Mouse (Mus musculus) kidney, postnatal 4 days (tissue): Measurements from ENCODE around the gene Zfp423.

Experiments
- DNase-seq, 2 experiments: peaks; one replicate each; pipeline ENCODE4 v3.0.0; 2021; ENCODE audit warnings: mixed read lengths in 2 of 2

Zfp423 gene

DNA sequence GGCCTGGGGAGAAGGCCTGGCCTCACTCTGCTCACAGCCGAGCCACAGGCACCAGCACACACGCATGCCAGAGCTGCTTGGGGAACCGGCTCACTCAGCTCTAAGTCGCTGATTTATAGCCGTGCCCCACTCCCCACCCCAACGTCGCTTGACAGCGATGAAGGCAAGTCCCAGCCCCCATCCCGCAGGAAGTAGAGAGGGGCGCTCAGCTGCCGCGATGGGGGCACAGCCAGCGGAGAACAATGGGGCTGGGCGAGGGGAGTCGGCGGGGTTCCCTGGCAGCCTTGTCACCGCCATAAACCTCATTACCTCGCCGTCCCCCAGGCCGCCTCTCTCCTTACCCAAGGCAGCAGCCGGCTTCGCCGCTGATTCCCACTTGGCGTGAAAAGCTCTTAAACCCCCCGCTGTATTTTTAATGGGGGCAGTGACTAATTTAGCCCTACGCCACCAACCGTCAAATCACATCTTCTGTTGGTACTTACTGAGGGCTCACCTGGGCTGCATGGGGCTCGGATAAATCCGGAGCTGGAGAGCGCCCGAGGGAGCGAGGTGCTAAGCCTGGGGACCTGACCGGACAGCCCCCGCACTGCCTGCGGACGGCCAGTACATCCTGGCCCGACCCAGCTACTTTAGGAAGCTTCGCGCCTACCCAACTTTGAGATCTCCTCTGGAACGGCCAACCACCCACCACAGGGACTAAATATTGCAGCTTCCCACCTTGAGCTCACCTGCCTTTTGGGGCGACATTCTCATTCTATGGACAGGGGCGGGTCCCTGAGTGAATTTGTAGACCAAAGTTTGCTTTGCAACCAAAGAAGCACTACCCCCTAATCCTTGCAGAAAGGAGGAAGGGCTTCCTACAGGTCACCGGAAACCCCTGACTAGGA, 299.1 kb downstream of the Zfp423 start:
- DNase-seq: peak; percentile 34 to 45

DNA sequence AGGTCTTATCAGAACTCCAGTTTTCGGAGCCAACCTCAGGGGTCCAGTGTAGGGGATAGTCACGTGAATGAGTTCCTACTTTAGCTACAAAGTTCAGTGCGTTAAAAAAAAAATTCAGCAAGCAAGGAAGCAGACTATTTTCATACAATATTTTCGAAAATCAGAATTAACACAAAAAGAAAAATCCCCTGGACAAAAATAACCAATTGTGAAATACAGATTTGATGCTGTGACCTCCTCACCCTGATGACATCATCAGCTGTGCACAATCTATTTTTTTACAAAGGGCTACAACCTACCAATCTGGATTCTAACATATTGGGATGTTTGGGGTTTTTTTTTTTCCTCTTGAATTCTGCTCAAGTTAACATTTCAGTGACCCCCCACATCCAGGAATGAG, 301.9 kb downstream of the Zfp423 start:
- DNase-seq: no peak

DNA sequence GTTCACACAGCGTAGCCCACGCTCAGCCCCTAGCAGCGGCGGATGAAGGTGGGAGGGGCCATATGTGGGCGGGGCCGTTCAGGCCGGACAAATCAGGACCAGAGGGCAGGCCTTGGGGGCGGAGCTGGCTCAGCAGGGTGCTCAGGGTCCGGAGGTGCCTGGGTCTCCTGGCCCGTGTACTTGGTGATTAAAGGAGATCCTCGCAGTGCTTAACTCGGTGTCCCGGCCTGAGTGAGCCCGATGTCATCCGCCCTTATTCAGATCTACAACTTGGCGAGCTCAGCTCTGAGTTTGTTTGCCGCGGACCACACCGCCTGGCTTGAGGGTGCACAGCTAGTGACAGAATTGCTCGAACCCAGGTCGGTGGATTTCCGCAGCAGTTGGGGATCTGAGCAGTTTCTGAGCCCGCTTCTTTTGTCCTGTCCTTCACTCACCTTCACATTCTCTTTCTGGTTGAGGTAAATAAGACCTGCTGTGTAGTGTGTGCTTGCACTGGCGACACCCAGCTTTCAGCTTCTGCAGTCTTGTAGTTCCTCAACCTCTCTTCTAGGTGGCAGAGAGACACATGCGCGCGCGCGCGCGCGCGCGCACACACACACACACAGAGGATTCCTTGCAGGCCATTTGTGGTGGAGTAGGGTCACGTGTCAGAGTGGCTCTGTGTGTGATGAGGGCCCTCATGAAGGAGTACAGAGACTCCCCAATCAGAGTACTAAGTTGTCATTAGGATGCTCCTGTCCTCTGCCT, 302.7 kb downstream of the Zfp423 start:
- DNase-seq: peak; percentile 90 to 94

DNA sequence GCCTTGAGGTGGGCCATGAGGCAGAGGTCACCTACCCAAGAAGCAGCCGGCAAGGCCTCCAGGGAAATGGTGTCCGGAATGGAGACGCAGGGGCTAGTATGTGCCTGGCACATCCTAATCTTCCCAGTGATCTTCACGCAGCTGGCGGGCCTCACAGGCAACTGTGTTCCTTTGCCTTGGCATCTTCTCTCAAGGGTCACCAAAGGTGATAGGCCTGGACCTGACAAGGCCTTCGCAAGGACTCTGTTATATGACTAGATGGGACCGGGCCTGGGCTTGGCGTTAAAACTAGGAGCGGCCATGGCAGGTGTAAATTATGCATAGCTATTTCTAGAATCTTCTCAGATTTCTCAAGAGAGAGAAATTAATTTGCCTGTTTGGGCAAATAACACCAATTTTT, 303.4 kb downstream of the Zfp423 start:
- peak in 1 of 2 experiments; percentile 4 for DNase-seq

DNA sequence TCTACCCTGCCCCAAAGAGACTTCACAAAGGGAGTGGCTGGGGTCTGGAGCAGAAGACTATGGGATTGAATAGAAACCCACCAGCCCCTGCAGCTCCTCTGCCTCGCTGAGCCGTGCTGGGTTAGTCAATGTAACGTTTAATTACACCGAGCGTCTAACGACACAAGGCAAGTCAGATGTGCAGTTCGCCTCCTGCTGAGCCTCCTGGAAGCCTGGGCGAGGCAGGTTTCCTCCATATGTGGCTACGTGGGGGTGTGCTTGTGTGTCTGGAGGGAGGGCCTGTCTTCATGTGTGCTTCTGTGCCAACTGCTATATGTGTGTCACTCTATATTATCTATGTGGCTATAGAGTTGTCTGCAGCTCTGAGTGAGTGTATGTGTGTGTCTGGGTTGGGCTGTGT, 311.6 kb downstream of the Zfp423 start:
- DNase-seq: no peak

DNA sequence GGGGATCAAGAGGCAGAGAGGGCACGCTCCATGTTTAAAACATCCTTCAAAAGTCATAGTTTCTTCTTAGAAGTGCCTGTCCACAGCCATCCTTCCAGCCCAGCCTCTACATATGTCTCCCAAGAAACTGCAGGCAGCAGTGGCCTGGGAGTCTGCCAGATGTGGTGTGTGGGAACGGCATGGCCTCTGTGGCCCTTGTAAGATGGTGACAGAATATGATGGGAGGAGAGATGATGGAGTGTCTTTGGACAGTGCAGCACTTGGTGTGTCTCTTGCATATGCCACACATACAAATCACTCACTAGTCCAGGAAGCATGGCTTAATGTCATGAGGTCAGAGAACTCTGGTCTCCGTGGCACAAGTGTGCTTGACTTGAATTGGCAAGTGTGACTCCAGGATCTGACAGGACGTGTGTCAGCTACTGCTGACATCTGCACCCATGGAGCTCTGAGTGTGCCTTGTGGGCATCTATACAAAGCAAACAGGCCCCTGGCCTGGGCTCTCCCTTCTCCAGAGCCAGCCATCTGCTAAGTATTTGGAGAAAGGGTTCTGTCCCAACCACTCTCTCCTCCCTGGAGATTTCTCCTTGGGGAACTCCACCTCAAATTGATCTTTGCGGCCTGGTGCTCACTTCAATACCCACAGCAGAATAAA, 313.4 kb downstream of the Zfp423 start:
- no peak for DNase-seq

DNA sequence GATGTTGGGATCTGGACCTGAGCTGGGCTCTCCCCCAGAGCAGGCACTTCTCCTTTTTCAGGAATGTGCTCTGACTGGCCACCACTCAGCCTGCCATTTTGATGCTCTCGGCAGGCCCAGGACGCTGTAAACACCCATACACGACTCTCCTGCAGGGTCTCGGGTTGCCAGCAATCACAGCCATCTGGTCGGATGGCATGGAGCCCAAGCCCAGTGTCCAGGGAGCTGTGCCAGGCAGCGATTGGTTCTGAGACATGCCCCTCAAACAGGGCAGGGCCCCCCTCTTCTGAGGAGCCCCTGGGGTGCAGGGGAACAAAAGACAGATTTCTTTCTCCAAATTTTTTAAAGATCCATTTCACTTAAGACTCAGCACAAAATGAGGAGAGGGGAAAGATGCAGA, 314.0 kb downstream of the Zfp423 start:
- no peak for DNase-seq

DNA sequence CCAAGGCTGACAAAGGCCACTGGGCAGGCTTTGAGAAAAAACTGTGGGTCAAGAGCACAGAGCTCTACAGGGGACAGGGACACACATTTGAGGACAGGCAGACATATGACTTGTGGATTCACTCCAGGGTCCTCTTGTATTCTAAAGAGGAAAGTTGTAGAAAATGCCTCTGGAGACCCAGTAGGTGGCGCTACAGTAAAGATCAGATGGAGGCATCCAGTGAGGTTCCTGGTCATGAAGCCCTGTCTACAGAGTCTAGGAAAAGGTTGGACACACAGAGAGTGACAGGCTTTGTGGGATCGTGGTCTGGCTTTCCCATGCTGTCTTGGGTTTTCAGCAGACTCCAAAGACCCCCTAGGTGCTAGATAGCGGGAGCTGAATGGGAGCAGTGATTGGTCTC, 318.5 kb downstream of the Zfp423 start:
- DNase-seq: peak; percentile 33 to 50

DNA sequence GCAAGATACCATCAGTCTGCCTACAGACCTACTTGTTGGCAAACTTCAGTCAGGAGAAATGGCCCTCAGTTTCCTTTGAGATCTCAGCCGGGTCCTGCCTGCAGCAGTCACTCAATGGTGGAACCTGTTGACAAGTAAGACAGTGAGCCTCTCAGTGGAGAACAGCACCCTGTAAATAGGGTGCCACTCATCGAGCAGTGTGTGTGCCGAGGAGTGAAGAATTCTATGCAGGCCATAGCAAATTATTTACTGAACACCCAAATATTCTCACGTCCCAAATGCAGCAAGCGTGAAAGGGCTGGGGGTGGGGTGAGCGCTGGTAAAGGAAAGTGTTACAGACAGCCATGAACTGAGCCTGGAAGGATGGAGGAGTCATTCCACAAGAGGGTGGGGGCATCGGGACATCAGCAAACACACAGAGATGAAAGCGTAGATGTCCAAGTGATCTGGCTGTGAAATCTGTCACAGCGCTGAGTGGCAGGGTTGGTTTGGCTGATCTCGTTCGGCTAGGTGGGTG, 323.1 kb downstream of the Zfp423 start:
- DNase-seq: peak; percentile 61 to 75

DNA sequence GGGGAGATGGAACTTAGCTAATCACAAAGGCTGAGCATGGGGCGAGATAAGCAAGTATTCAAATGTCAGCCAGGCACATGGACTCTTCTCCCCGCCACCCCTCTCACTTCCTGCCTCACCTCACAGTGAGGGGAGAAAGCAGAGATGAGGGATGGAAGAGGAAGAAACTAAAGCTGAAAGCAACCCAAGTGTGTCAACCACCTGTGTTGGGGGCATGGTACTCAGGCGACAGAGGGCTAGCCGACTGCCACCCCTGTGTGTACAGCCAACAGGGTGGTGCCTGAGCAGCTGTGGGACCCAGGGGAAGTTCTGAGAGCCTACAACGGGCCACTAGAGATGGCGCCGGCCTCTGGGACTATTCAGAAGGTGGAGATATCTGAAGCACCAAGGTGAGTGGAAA, 327.6 kb downstream of the Zfp423 start:
- DNase-seq: no peak

DNA sequence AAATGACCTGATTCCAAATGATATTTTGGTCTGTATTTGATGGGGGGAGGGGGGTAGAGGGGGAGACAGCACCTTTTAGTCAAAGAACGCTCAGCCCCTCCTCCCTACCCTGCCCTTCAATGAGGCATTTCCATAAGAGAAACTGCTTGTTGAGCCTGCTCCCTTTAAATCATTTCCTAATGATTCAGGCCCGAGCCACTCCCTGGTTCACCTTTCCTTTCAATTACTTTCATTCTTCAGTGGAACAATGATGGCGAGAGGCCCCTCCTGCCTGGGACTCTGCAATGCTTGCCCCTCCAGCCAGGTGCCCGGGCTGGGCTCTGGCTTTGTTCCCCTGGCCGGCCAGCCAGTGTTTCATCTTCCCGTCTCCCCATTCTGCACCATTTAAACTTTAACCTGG, 329.7 kb downstream of the Zfp423 start:
- peak in 1 of 2 experiments; percentile 28 for DNase-seq

DNA sequence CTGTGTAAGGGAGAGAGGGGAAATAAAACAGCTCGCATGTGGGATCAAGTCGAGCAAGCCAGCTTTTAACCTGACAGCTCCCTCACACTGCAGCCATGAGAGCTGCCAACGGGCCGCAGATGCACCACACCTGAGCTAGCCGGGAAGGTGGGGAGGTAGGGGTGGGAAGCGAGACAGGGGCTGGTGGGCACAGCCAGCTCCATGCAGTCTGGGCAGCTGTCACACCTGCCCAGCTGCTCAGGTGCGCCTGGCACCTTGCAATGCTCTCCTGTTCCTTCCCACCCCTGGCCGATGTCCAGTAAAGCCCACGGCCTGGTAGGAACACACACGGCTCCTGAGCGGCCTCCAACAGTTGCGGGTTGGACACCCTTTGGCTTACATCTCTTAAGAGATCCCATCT, 338.2 kb downstream of the Zfp423 start:
- DNase-seq: no peak

DNA sequence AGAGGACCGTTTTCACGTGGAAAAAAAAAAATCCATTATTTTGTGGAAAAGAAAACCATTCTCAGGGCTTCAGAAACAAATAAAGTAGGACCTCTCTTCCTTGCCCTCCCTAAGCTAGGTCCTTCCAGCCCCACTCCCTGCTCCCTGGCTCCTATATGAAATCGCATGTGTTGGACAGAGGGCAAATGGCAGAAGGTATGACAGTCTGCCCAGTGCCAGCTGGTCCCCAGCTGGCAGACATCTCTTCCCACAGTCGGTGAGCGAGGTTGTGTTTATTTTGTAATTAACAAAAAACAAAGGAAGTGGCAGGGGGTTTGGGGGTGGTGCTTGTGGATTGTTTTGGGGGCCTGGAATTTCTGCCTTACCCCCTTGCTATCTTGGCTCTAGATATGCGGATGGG, 339.2 kb downstream of the Zfp423 start:
- no peak for DNase-seq

DNA sequence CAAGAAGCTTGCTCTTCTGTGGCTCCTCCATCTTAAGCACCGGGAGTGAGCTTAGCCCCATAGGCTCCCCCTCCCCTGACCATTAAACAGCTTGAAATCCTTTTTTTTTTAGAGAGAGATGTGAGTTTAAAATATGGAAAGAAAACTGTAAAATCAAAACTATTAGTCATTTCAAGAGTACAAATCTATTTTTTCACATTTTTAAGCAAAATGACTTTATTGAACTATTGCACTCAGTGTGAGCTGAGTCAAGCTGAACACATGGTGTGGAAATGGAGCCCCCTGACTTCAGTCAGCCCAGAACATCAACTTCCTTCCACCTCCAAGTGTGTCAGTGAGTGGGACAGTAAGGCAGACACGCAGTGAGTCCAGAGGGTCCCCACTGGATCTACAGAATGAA, 339.9 kb downstream of the Zfp423 start:
- DNase-seq: no peak

DNA sequence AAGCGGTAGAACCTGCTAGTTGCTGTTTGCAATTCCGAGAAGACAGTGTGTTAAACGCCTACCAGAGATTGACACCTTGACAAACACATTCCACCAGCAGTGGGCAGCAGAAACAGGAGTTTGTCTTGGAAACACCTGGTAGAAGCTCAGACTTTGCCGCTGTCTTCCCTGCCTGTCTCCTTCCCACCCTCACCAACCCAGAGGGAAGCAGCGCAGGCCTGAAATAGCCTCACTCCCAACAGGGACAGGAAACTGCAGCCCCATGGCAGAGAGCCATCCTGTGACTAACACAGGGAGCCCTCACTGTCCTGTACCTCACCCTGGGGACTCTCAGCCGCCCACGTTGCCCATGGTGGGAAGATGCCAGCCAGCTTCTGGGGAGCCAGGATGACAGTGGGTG, 340.3 kb downstream of the Zfp423 start:
- DNase-seq: peak; percentile 29 to 35

DNA sequence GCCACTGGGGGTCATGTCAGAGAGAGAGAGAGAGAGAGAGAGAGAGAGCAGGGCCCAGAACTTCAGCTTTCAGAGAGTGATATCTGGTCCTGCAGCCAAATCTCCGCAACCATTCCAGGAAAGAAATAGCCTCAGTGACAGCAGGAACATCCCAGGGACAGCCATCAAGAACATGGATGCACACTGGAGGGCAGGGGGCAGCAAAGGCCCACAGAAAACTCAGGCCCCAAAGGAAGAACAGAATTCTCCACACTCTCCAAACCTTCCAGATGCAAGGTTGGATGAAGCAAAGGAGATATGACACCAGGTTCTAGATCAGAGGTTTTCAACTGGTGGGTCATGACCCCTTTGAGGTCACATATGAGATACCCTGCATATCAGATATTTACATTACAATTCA, 345.7 kb downstream of the Zfp423 start:
- DNase-seq: peak in 1 of 2 experiments; percentile 14
